Mouse (Mus musculus): Measurements from ENCODE around the gene Bckdha.
A peak's percentile ranks its signal among the peaks of the same experiment; 100 is the strongest.

The Bckdha gene

GRCm38 (mm10) chr7:25614086-25614485 is 44.7 kb downstream of the Bckdha start:
- DNase-seq (ENCODE audit: low spot score in 2 of 2) = no peak

GRCm38 (mm10) chr7:25611501-25611900 is 47.3 kb downstream of the Bckdha start:
- DNase-seq (ENCODE audit: low spot score in 2 of 2) = no peak

GRCm38 (mm10) chr7:25610056-25610455 is 48.7 kb downstream of the Bckdha start:
- no peak for DNase-seq (ENCODE audit: low spot score in 2 of 2)

GRCm38 (mm10) chr7:25607196-25607595 is 51.6 kb downstream of the Bckdha start:
- no peak for DNase-seq (ENCODE audit: low spot score in 2 of 2)

- DNase-seq (ENCODE audit: low spot score in 2 of 2) = no peak
These were observed 52.1 kb downstream of the Bckdha start for GRCm38 (mm10) chr7:25606625-25607063.

- no peak for DNase-seq (ENCODE audit: low spot score in 2 of 2)
These were observed 57.4 kb downstream of the Bckdha start for GRCm38 (mm10) chr7:25601346-25601745.

GRCm38 (mm10) chr7:25600666-25601065 is 58.1 kb downstream of the Bckdha start:
- no peak for DNase-seq (ENCODE audit: low spot score in 2 of 2)

- peak; percentile 35 to 80 for DNase-seq (ENCODE audit: low spot score in 2 of 2)
These were observed 59.1 kb downstream of the Bckdha start for GRCm38 (mm10) chr7:25599663-25600062.

GRCm38 (mm10) chr7:25593859-25594258 is 64.9 kb downstream of the Bckdha start:
- no peak for DNase-seq (ENCODE audit: low spot score in 2 of 2)

- no peak for DNase-seq (ENCODE audit: low spot score in 2 of 2)
These were observed 67.6 kb downstream of the Bckdha start for GRCm38 (mm10) chr7:25591226-25591625.

GRCm38 (mm10) chr7:25585351-25586204 is 73.2 kb downstream of the Bckdha start:
- no peak for DNase-seq (ENCODE audit: low spot score in 2 of 2)

- DNase-seq (ENCODE audit: low spot score in 2 of 2) = no peak
These were observed 74.1 kb downstream of the Bckdha start for GRCm38 (mm10) chr7:25584651-25585050.

- no peak for DNase-seq (ENCODE audit: low spot score in 2 of 2)
These were observed 76.4 kb downstream of the Bckdha start for GRCm38 (mm10) chr7:25582301-25582810.
